Mouse (Mus musculus): ENCODE measurements around the gene Acvr1c. TPM values are rescaled to one million over a fixed set of nuclear protein-coding genes. Genes with fewer than 3 reads are reported as not detected.

The Acvr1c gene
- total and polyA plus RNA-seq, 2 experiments: 0.09 TPM; not detected in 1

GRCm38 (mm10) chr2:58352846-58353245 is 4.8 kb downstream of the Acvr1c start:
- no peak for DNase-seq (ENCODE audit: extremely low read depth, low read depth, low spot score)
- Histone ChIP-seq H3K79me2 (ENCODE audit: control insufficient read depth, insufficient read depth, low read length) (no peaks in the 10 kb centered on the region), H3K27me3 (ENCODE audit: control insufficient read depth, insufficient read depth, low read length) (peaks cover 9% of the 10 kb centered on the region; the same call in 1 of the 2 replicates), H3K9ac (ENCODE audit: low read depth, low read length) (no peak overlapping the region), H3K27ac (replicated peaks; ENCODE audit: insufficient read depth, low read depth, low read length) (no peak overlapping the region), H3K4me3 (ENCODE audit: insufficient read depth, low read depth, low read length) (no peak overlapping the region), H3K36me3 (ENCODE audit: control insufficient read depth, insufficient read depth, low read length) (no peaks in the 10 kb centered on the region), H3K4me1 (ENCODE audit: control insufficient read depth, insufficient read depth, low read length) (peaks cover 4% of the 10 kb centered on the region; the same call in 1 of the 2 replicates)
- 71% methylated on average over 5 of the region's 5 CpGs for WGBS
- no peak for TF ChIP-seq POLR2A (IDR thresholded peaks at IDR 0.05; ENCODE audit: extremely low read depth, insufficient read depth, low read length)
- no peak for TF ChIP-seq CTCF (IDR thresholded peaks at IDR 0.05; ENCODE audit: low read depth, low read length)

GRCm38 (mm10) chr2:58350657-58351056 is 7.0 kb downstream of the Acvr1c start:
- 88% methylated on average over 2 of the region's 2 CpGs for WGBS
- H3K27me3 ChIP-seq (ENCODE audit: control insufficient read depth, insufficient read depth, low read length): no peaks in the 10 kb centered on the region
- no peak for DNase-seq (ENCODE audit: extremely low read depth, low read depth, low spot score)
- no peaks in the 10 kb centered on the region for H3K4me1 ChIP-seq (ENCODE audit: control insufficient read depth, insufficient read depth, low read length)
- no peaks in the 10 kb centered on the region for H3K36me3 ChIP-seq (ENCODE audit: control insufficient read depth, insufficient read depth, low read length)
- H3K9ac ChIP-seq (ENCODE audit: low read depth, low read length): no peak overlapping the region
- H3K27ac ChIP-seq (replicated peaks; ENCODE audit: insufficient read depth, low read depth, low read length): no peak overlapping the region
- no peak overlapping the region for H3K4me3 ChIP-seq (ENCODE audit: insufficient read depth, low read depth, low read length)
- no peaks in the 10 kb centered on the region for H3K79me2 ChIP-seq (ENCODE audit: control insufficient read depth, insufficient read depth, low read length)
- TF ChIP-seq CTCF (IDR thresholded peaks at IDR 0.05; ENCODE audit: low read depth, low read length) (no peak), POLR2A (IDR thresholded peaks at IDR 0.05; ENCODE audit: extremely low read depth, insufficient read depth, low read length) (no peak)

- H3K79me2 ChIP-seq (ENCODE audit: control insufficient read depth, insufficient read depth, low read length): no peaks in the 10 kb centered on the region
- 37% methylated on average over 5 of the region's 5 CpGs for WGBS
Measured at GRCm38 (mm10) chr2:58336730-58337129, 21.0 kb downstream of the Acvr1c start.

GRCm38 (mm10) chr2:58329589-58329988 is 28.1 kb downstream of the Acvr1c start:
- H3K4me3 ChIP-seq (ENCODE audit: insufficient read depth, low read depth, low read length): no peak overlapping the region
- WGBS: 76% methylated on average over 5 of the region's 5 CpGs
- DNase-seq (ENCODE audit: extremely low read depth, low read depth, low spot score): no peak
- no peaks in the 10 kb centered on the region for H3K4me1 ChIP-seq (ENCODE audit: control insufficient read depth, insufficient read depth, low read length)
- H3K9ac ChIP-seq (ENCODE audit: low read depth, low read length): no peak overlapping the region
- peaks cover under 1% of the 10 kb centered on the region; the same call in 1 of the 2 replicates for H3K27me3 ChIP-seq (ENCODE audit: control insufficient read depth, insufficient read depth, low read length)
- TF ChIP-seq CTCF (IDR thresholded peaks at IDR 0.05; ENCODE audit: low read depth, low read length) (no peak), POLR2A (IDR thresholded peaks at IDR 0.05; ENCODE audit: extremely low read depth, insufficient read depth, low read length) (no peak)
- no peaks in the 10 kb centered on the region for H3K79me2 ChIP-seq (ENCODE audit: control insufficient read depth, insufficient read depth, low read length)
- no peaks in the 10 kb centered on the region for H3K36me3 ChIP-seq (ENCODE audit: control insufficient read depth, insufficient read depth, low read length)
- H3K27ac ChIP-seq (replicated peaks; ENCODE audit: insufficient read depth, low read depth, low read length): no peak overlapping the region

More at GRCm38 (mm10) chr2:58336730-58337129, 21.0 kb downstream of the Acvr1c start:
- TF ChIP-seq POLR2A (IDR thresholded peaks at IDR 0.05; ENCODE audit: extremely low read depth, insufficient read depth, low read length) (no peak), CTCF (IDR thresholded peaks at IDR 0.05; ENCODE audit: low read depth, low read length) (no peak)
- no peak overlapping the region for H3K9ac ChIP-seq (ENCODE audit: low read depth, low read length)
- DNase-seq (ENCODE audit: extremely low read depth, low read depth, low spot score): no peak
- H3K4me1 ChIP-seq (ENCODE audit: control insufficient read depth, insufficient read depth, low read length): no peaks in the 10 kb centered on the region
- no peak overlapping the region for H3K27ac ChIP-seq (replicated peaks; ENCODE audit: insufficient read depth, low read depth, low read length)
- H3K4me3 ChIP-seq (ENCODE audit: insufficient read depth, low read depth, low read length): no peak overlapping the region
- H3K27me3 ChIP-seq (ENCODE audit: control insufficient read depth, insufficient read depth, low read length): no peaks in the 10 kb centered on the region
- H3K36me3 ChIP-seq (ENCODE audit: control insufficient read depth, insufficient read depth, low read length): no peaks in the 10 kb centered on the region

- Histone ChIP-seq H3K4me3 (ENCODE audit: insufficient read depth, low read depth, low read length) (no peak overlapping the region), H3K79me2 (ENCODE audit: control insufficient read depth, insufficient read depth, low read length) (no peaks in the 10 kb centered on the region), H3K27ac (replicated peaks; ENCODE audit: insufficient read depth, low read depth, low read length) (no peak overlapping the region), H3K36me3 (ENCODE audit: control insufficient read depth, insufficient read depth, low read length) (no peaks in the 10 kb centered on the region), H3K27me3 (ENCODE audit: control insufficient read depth, insufficient read depth, low read length) (peaks cover 3% of the 10 kb centered on the region), H3K9ac (ENCODE audit: low read depth, low read length) (no peak overlapping the region), H3K4me1 (ENCODE audit: control insufficient read depth, insufficient read depth, low read length) (no peaks in the 10 kb centered on the region)
- WGBS: 14% methylated on average over 23 of the region's 23 CpGs
- 0 out of 2 replicates have a peak, but pooled peaks have one; percentile 10 for TF ChIP-seq CTCF (IDR thresholded peaks at IDR 0.05; ENCODE audit: low read depth, low read length)
- no peak for TF ChIP-seq POLR2A (IDR thresholded peaks at IDR 0.05; ENCODE audit: extremely low read depth, insufficient read depth, low read length)
- no peak for DNase-seq (ENCODE audit: extremely low read depth, low read depth, low spot score)
Measured at GRCm38 (mm10) chr2:58324118-58324901, 33.4 kb downstream of the Acvr1c start.

- Histone ChIP-seq H3K36me3 (ENCODE audit: control insufficient read depth, insufficient read depth, low read length) (no peaks in the 10 kb centered on the region), H3K79me2 (ENCODE audit: control insufficient read depth, insufficient read depth, low read length) (no peaks in the 10 kb centered on the region), H3K9ac (ENCODE audit: low read depth, low read length) (no peak overlapping the region), H3K27me3 (ENCODE audit: control insufficient read depth, insufficient read depth, low read length) (peaks cover 3% of the 10 kb centered on the region), H3K4me1 (ENCODE audit: control insufficient read depth, insufficient read depth, low read length) (no peaks in the 10 kb centered on the region), H3K4me3 (ENCODE audit: insufficient read depth, low read depth, low read length) (no peak overlapping the region), H3K27ac (replicated peaks; ENCODE audit: insufficient read depth, low read depth, low read length) (no peak overlapping the region)
- WGBS: 69% methylated on average over 6 of the region's 6 CpGs
- DNase-seq (ENCODE audit: extremely low read depth, low read depth, low spot score): no peak
- no peak for TF ChIP-seq CTCF (IDR thresholded peaks at IDR 0.05; ENCODE audit: low read depth, low read length)
- no peak for TF ChIP-seq POLR2A (IDR thresholded peaks at IDR 0.05; ENCODE audit: extremely low read depth, insufficient read depth, low read length)
Measured at GRCm38 (mm10) chr2:58323274-58323673, 34.4 kb downstream of the Acvr1c start.
